Mouse (Mus musculus): Measurements from ENCODE around the gene Fpr1.
"Not testable (repeated sequence)": the region's sequence is repeated elsewhere in the genome, so short reads cannot be mapped to it uniquely, and the experiment has no call there.

The Fpr1 gene

GRCm38 (mm10) chr17:17855064-17855838 is 28.5 kb downstream of the Fpr1 start, which contains the start of gene Has1:
TSS of gene Has1 (minus strand) at chr17:17855205.
- DNase-seq (ENCODE audit: extremely low spot score, low read depth, low spot score): no peak

GRCm38 (mm10) chr17:17849906-17850712 is 33.6 kb downstream of the Fpr1 start:
- DNase-seq (ENCODE audit: extremely low spot score, low read depth, low spot score): no peak

- no peak for DNase-seq (ENCODE audit: extremely low spot score, low read depth, low spot score)
Measured at GRCm38 (mm10) chr17:17848988-17849387, 34.8 kb downstream of the Fpr1 start.

GRCm38 (mm10) chr17:17845187-17846027 is 38.3 kb downstream of the Fpr1 start:
- DNase-seq (ENCODE audit: extremely low spot score, low read depth, low spot score): no peak

- not testable (repeated sequence) for DNase-seq (ENCODE audit: extremely low spot score, low read depth, low spot score)
Measured at GRCm38 (mm10) chr17:17844606-17845005, 39.1 kb downstream of the Fpr1 start.

- no peak for DNase-seq (ENCODE audit: extremely low spot score, low read depth, low spot score)
Measured at GRCm38 (mm10) chr17:17843534-17844261, 40.0 kb downstream of the Fpr1 start.

GRCm38 (mm10) chr17:17840796-17841195 is 42.9 kb downstream of the Fpr1 start:
- no peak for DNase-seq (ENCODE audit: extremely low spot score, low read depth, low spot score)

- DNase-seq (ENCODE audit: extremely low spot score, low read depth, low spot score): no peak
Measured at GRCm38 (mm10) chr17:17839276-17839675, 44.5 kb downstream of the Fpr1 start.

GRCm38 (mm10) chr17:17837919-17838701 is 45.6 kb downstream of the Fpr1 start:
- no peak for DNase-seq (ENCODE audit: extremely low spot score, low read depth, low spot score)

- DNase-seq (ENCODE audit: extremely low spot score, low read depth, low spot score): no peak
Measured at GRCm38 (mm10) chr17:17837426-17837825, 46.3 kb downstream of the Fpr1 start.

- no peak for DNase-seq (ENCODE audit: extremely low spot score, low read depth, low spot score)
Measured at GRCm38 (mm10) chr17:17836101-17836500, 47.6 kb downstream of the Fpr1 start.

- no peak for DNase-seq (ENCODE audit: extremely low spot score, low read depth, low spot score)
Measured at GRCm38 (mm10) chr17:17834896-17835295, 48.8 kb downstream of the Fpr1 start.

GRCm38 (mm10) chr17:17830731-17831130 is 53.0 kb downstream of the Fpr1 start:
- DNase-seq (ENCODE audit: extremely low spot score, low read depth, low spot score): no peak

- DNase-seq (ENCODE audit: extremely low spot score, low read depth, low spot score): no peak
Measured at GRCm38 (mm10) chr17:17829816-17830535, 53.8 kb downstream of the Fpr1 start.

GRCm38 (mm10) chr17:17829052-17829785 is 54.5 kb downstream of the Fpr1 start:
- DNase-seq (ENCODE audit: extremely low spot score, low read depth, low spot score): no peak

- DNase-seq (ENCODE audit: extremely low spot score, low read depth, low spot score): no peak
Measured at GRCm38 (mm10) chr17:17828191-17828981, 55.4 kb downstream of the Fpr1 start.

GRCm38 (mm10) chr17:17827658-17828190 is 56.0 kb downstream of the Fpr1 start:
- DNase-seq (ENCODE audit: extremely low spot score, low read depth, low spot score): no peak

Data from hindlimb bud, embryonic 11.5 days (tissue).